Mouse (Mus musculus): ENCODE data around the gene Csrnp1. TPM values are rescaled to one million over a fixed set of nuclear protein-coding genes. Genes with fewer than 3 reads are reported as not detected.

Csrnp1 gene
- 6.5 and 9.4 TPM in 2 replicates for polyA plus RNA-seq (2015; fragmentation: Nextera tagmentation; extraction: Ambion mirVana)

- no peaks in the 10 kb centered on the region for H3K36me3 ChIP-seq (ENCODE audit: control insufficient read depth, insufficient read depth)
- H3K9me3 ChIP-seq (replicated peaks; ENCODE audit: control insufficient read depth, low read length) = no peaks in the 10 kb centered on the region
- peak within 1 kb of the TSS; percentile 90 for H3K4me3 ChIP-seq (ENCODE audit: low read length)
- ATAC-seq (replicated peaks; ENCODE audit: extremely low read depth, insufficient read depth, low FRiP score) = no peak
- peaks cover 37% of the 10 kb centered on the region for H3K4me1 ChIP-seq (ENCODE audit: control insufficient read depth, insufficient read depth, low read length)
- H3K4me2 ChIP-seq (ENCODE audit: low read depth, low read length) = peak within 1 kb of the TSS; percentile 93
- peak within 1 kb of the TSS; percentile 93 for H3K9ac ChIP-seq (ENCODE audit: low read length)
- WGBS = 13% methylated on average over 14 of the region's 14 CpGs
- no peaks in the 10 kb centered on the region for H3K27me3 ChIP-seq (ENCODE audit: control insufficient read depth, insufficient read depth, low read length)
- peak within 1 kb of the TSS; percentile 95 for H3K27ac ChIP-seq (ENCODE audit: low read length)
These were observed at the start of gene Csrnp1 for GRCm38 (mm10) chr9:119984536-119985011. Gene Csrnp1, minus strand, starts transcription at chr9:119984658.

- no peak for ATAC-seq (replicated peaks; ENCODE audit: extremely low read depth, insufficient read depth, low FRiP score)
- WGBS = 80% methylated on average over 6 of the region's 6 CpGs
- no peaks in the 10 kb centered on the region for H3K9me3 ChIP-seq (replicated peaks; ENCODE audit: control insufficient read depth, low read length)
These were observed 48.3 kb upstream of the Csrnp1 start for GRCm38 (mm10) chr9:120032710-120033109.

GRCm38 (mm10) chr9:120030421-120030820 is 46.0 kb upstream of the Csrnp1 start:
- ATAC-seq (replicated peaks; ENCODE audit: extremely low read depth, insufficient read depth, low FRiP score) = no peak
- H3K4me3 ChIP-seq (ENCODE audit: low read length) = no peak overlapping the region
- peaks cover 17% of the 10 kb centered on the region for H3K4me1 ChIP-seq (ENCODE audit: control insufficient read depth, insufficient read depth, low read length)
- H3K9ac ChIP-seq (ENCODE audit: low read length) = no peak overlapping the region
- WGBS = 73% methylated on average over 10 of the region's 10 CpGs
- no peak overlapping the region for H3K27ac ChIP-seq (ENCODE audit: low read length)
- no peak overlapping the region for H3K4me2 ChIP-seq (ENCODE audit: low read depth, low read length)
- H3K9me3 ChIP-seq (replicated peaks; ENCODE audit: control insufficient read depth, low read length) = no peaks in the 10 kb centered on the region
- no peaks in the 10 kb centered on the region for H3K36me3 ChIP-seq (ENCODE audit: control insufficient read depth, insufficient read depth)
- H3K27me3 ChIP-seq (ENCODE audit: control insufficient read depth, insufficient read depth, low read length) = no peaks in the 10 kb centered on the region

More at GRCm38 (mm10) chr9:120032710-120033109, 48.3 kb upstream of the Csrnp1 start:
- H3K4me3 ChIP-seq (ENCODE audit: low read length) = no peak overlapping the region
- 0 out of 2 replicates have a peak, but pooled peaks cover 2% of the 10 kb centered on the region for H3K4me1 ChIP-seq (ENCODE audit: control insufficient read depth, insufficient read depth, low read length)
- H3K36me3 ChIP-seq (ENCODE audit: control insufficient read depth, insufficient read depth) = no peaks in the 10 kb centered on the region
- no peak overlapping the region for H3K4me2 ChIP-seq (ENCODE audit: low read depth, low read length)
- no peaks in the 10 kb centered on the region for H3K27me3 ChIP-seq (ENCODE audit: control insufficient read depth, insufficient read depth, low read length)
- no peak overlapping the region for H3K9ac ChIP-seq (ENCODE audit: low read length)
- no peak overlapping the region for H3K27ac ChIP-seq (ENCODE audit: low read length)

GRCm38 (mm10) chr9:120029880-120030279 is 45.4 kb upstream of the Csrnp1 start:
- H3K4me1 ChIP-seq (ENCODE audit: control insufficient read depth, insufficient read depth, low read length) = peaks cover 22% of the 10 kb centered on the region
- H3K36me3 ChIP-seq (ENCODE audit: control insufficient read depth, insufficient read depth) = no peaks in the 10 kb centered on the region
- H3K27me3 ChIP-seq (ENCODE audit: control insufficient read depth, insufficient read depth, low read length) = no peaks in the 10 kb centered on the region
- H3K9ac ChIP-seq (ENCODE audit: low read length) = no peak overlapping the region
- no peak overlapping the region for H3K27ac ChIP-seq (ENCODE audit: low read length)
- H3K4me2 ChIP-seq (ENCODE audit: low read depth, low read length) = no peak overlapping the region
- H3K4me3 ChIP-seq (ENCODE audit: low read length) = no peak overlapping the region
- H3K9me3 ChIP-seq (replicated peaks; ENCODE audit: control insufficient read depth, low read length) = no peaks in the 10 kb centered on the region
- no peak for ATAC-seq (replicated peaks; ENCODE audit: extremely low read depth, insufficient read depth, low FRiP score)
- WGBS = 90% methylated on average over 6 of the region's 6 CpGs

- ATAC-seq (replicated peaks; ENCODE audit: extremely low read depth, insufficient read depth, low FRiP score) = peak; percentile 85
- Histone ChIP-seq H3K9me3 (replicated peaks; ENCODE audit: control insufficient read depth, low read length) (no peaks in the 10 kb centered on the region), H3K4me2 (ENCODE audit: low read depth, low read length) (peak overlapping the region; percentile 56), H3K4me3 (ENCODE audit: low read length) (peak overlapping the region; percentile 35), H3K27me3 (ENCODE audit: control insufficient read depth, insufficient read depth, low read length) (no peaks in the 10 kb centered on the region), H3K36me3 (ENCODE audit: control insufficient read depth, insufficient read depth) (no peaks in the 10 kb centered on the region), H3K4me1 (ENCODE audit: control insufficient read depth, insufficient read depth, low read length) (peaks cover 30% of the 10 kb centered on the region), H3K27ac (ENCODE audit: low read length) (peak overlapping the region; percentile 98), H3K9ac (ENCODE audit: low read length) (peak overlapping the region; percentile 53)
- 8% methylated on average over 14 of the region's 14 CpGs for WGBS
These were observed 43.1 kb upstream of the Csrnp1 start for GRCm38 (mm10) chr9:120027401-120028151.

GRCm38 (mm10) chr9:120024625-120025024 is 40.2 kb upstream of the Csrnp1 start:
- Histone ChIP-seq H3K36me3 (ENCODE audit: control insufficient read depth, insufficient read depth) (no peaks in the 10 kb centered on the region), H3K4me3 (ENCODE audit: low read length) (no peak overlapping the region), H3K27ac (ENCODE audit: low read length) (peak overlapping the region; percentile 99), H3K27me3 (ENCODE audit: control insufficient read depth, insufficient read depth, low read length) (no peaks in the 10 kb centered on the region), H3K9ac (ENCODE audit: low read length) (peak overlapping the region; percentile 67), H3K9me3 (replicated peaks; ENCODE audit: control insufficient read depth, low read length) (no peaks in the 10 kb centered on the region), H3K4me1 (ENCODE audit: control insufficient read depth, insufficient read depth, low read length) (peaks cover 38% of the 10 kb centered on the region), H3K4me2 (ENCODE audit: low read depth, low read length) (no peak overlapping the region; the same call in 1 of the 2 replicates)
- ATAC-seq (replicated peaks; ENCODE audit: extremely low read depth, insufficient read depth, low FRiP score) = no peak
- WGBS = 69% methylated on average over 5 of the region's 5 CpGs

GRCm38 (mm10) chr9:120024171-120024570 is 39.7 kb upstream of the Csrnp1 start:
- Histone ChIP-seq H3K4me3 (ENCODE audit: low read length) (peak overlapping the region; percentile 28), H3K9ac (ENCODE audit: low read length) (peak overlapping the region; percentile 67), H3K4me1 (ENCODE audit: control insufficient read depth, insufficient read depth, low read length) (peaks cover 38% of the 10 kb centered on the region), H3K27ac (ENCODE audit: low read length) (peak overlapping the region; percentile 99), H3K36me3 (ENCODE audit: control insufficient read depth, insufficient read depth) (0 out of 2 replicates have a peak, but pooled peaks cover under 1% of the 10 kb centered on the region), H3K27me3 (ENCODE audit: control insufficient read depth, insufficient read depth, low read length) (no peaks in the 10 kb centered on the region), H3K4me2 (ENCODE audit: low read depth, low read length) (peak overlapping the region; percentile 55), H3K9me3 (replicated peaks; ENCODE audit: control insufficient read depth, low read length) (no peaks in the 10 kb centered on the region)
- 38% methylated on average over 10 of the region's 10 CpGs for WGBS
- ATAC-seq (replicated peaks; ENCODE audit: extremely low read depth, insufficient read depth, low FRiP score) = no peak

- Histone ChIP-seq H3K4me1 (ENCODE audit: control insufficient read depth, insufficient read depth, low read length) (peaks cover 45% of the 10 kb centered on the region), H3K9me3 (replicated peaks; ENCODE audit: control insufficient read depth, low read length) (no peaks in the 10 kb centered on the region), H3K4me3 (ENCODE audit: low read length) (peak within 1 kb of the TSS; percentile 69), H3K9ac (ENCODE audit: low read length) (peak within 1 kb of the TSS; percentile 88), H3K36me3 (ENCODE audit: control insufficient read depth, insufficient read depth) (peaks cover 9% of the 10 kb centered on the region), H3K27me3 (ENCODE audit: control insufficient read depth, insufficient read depth, low read length) (no peaks in the 10 kb centered on the region), H3K27ac (ENCODE audit: low read length) (peak within 1 kb of the TSS; percentile 99), H3K4me2 (ENCODE audit: low read depth, low read length) (peak within 1 kb of the TSS; percentile 71)
- WGBS = 37% methylated on average over 18 of the region's 18 CpGs
- peak; percentile 65 for ATAC-seq (replicated peaks; ENCODE audit: extremely low read depth, insufficient read depth, low FRiP score)
These were observed 38.8 kb upstream of the Csrnp1 start, which contains the start of gene Xirp1 for GRCm38 (mm10) chr9:120023086-120023811. Gene Xirp1, minus strand, starts transcription at chr9:120023598.

Data from heart, embryonic 16.5 days (tissue).